Mouse (Mus musculus) thymus, adult 2 months (tissue): ENCODE results near the gene Maml3.

ENCODE experiments used
- CTCF ChIP-seq: fragments of 200-500 bp; IDR thresholded peaks from 2 replicates; pipeline ENCODE4 v1.5.1; 2012; ENCODE audit warnings: mild to moderate bottlenecking, control low read depth, low read length, moderate library complexity, borderline replicate concordance; ENCODE audit not compliant: control insufficient read depth, poor library complexity, insufficient read depth; ENCODE audit errors: extremely low read depth
- POLR2A ChIP-seq: fragments of 200-500 bp; IDR thresholded peaks from 2 replicates; pipeline ENCODE4 v1.6.1; 2012; ENCODE audit warnings: mild to moderate bottlenecking, low read length, control low read depth, moderate library complexity; ENCODE audit not compliant: control insufficient read depth, poor library complexity, insufficient read depth; ENCODE audit errors: extremely low read depth

DNA sequence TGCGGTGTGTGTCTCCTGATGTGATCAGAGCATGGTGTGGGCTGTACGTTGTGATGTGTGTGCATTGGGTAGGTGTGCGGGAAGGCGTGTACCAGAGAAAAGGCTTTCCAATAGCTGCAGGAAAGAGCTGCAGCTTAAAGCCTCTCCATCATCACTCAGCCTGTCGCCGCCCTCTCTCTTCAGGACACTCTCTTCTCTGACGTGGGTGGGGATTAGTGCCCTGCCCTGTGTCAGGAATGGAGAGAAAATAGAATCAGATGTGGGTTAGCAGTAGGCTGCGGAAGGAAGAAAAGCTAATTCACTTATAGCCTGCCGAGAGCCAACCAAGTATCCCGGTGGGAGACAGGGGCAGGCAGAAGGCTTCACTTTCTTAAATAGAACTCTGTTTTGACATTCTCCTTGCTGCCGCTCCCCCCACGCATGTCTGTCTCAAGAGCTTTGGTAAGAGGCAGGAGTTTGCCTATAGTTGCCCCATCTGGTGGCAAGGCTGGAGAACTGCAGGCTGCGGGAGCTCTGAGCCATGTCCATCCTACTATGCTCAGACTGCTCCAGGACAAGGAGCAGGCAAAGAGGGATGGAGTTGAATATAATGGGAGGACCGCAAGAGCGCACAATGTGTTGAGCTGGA, 456.7 kb downstream of the Maml3 start:
- peak; percentile 94 for TF ChIP-seq CTCF
- TF ChIP-seq POLR2A = no peak
